ENCODE assay signal across 25 mouse cellular contexts in genomic region chr19:32319057-32319456, GRCm38 (mm10).
DNase-seq lines count a peak whose midpoint lies in the region; ATAC-seq and TF ChIP-seq lines count a peak whose summit lies in the region.
"Had no signal": no experiment of that assay in that cellular context is flagged by ENCODE, and none has a peak within 500 bp of the region (broad histone marks: within the 10 kb centered on the region; RNA-seq: fewer than 3 reads in every experiment).

No protein-coding gene starts in this region.

- no peak for ATAC-seq in lung, embryonic 16.5 days (ENCODE audit: low read depth)
- no peak for ATAC-seq in stomach, postnatal 0 days (ENCODE audit: low FRiP score, low TSS enrichment)
- ATAC-seq: activated CD4-positive, CD25-positive, alpha-beta regulatory T cell, adult 4 months; CD4-positive, CD25-positive, alpha-beta regulatory T cell, adult 4 months; hindbrain, embryonic 16.5 days had no signal

- TF ChIP-seq EP300 in stomach, postnatal 0 days (optimal IDR thresholded peaks at IDR 0.05): no peak

- H3K9me3 ChIP-seq in lung, embryonic 16.5 days (ENCODE audit: control insufficient read depth, low read length): no peaks in the 10 kb centered on the region
- no peaks in the 10 kb centered on the region for H3K9me3 ChIP-seq in limb, embryonic 10.5 days (replicated peaks)
- no peaks in the 10 kb centered on the region for H3K9me3 ChIP-seq in stomach, postnatal 0 days (ENCODE audit: control insufficient read depth, low read length)
- H3K9me3 ChIP-seq: embryonic facial prominence, embryonic 12.5 days; forebrain, embryonic 10.5 days; forebrain, embryonic 15.5 days; limb, embryonic 13.5 days; liver, embryonic 15.5 days; lung, embryonic 15.5 days; neural tube, embryonic 12.5 days had no signal

- H3K4me2 ChIP-seq in lung, embryonic 16.5 days (ENCODE audit: low read depth, low read length): no peak overlapping the region
- no peak overlapping the region for H3K4me2 ChIP-seq in stomach, postnatal 0 days (replicated peaks; ENCODE audit: low read depth)
- H3K4me2 ChIP-seq: embryonic facial prominence, embryonic 12.5 days; forebrain, embryonic 15.5 days; limb, embryonic 13.5 days; liver, embryonic 15.5 days; lung, embryonic 15.5 days; neural tube, embryonic 12.5 days had no signal

- 0 out of 2 replicates have a peak overlapping the region, but pooled peaks have one; percentile 17 for H3K27ac ChIP-seq in kidney, adult 2 months (ENCODE audit: insufficient read depth, low read depth, low read length)
- H3K27ac ChIP-seq in lung, embryonic 16.5 days (ENCODE audit: low read length): peak overlapping the region; percentile 4; the same call in 1 of the 2 replicates
- H3K27ac ChIP-seq in limb, embryonic 10.5 days: 0 out of 2 replicates have a peak overlapping the region, but pooled peaks have one; percentile 6
- peak overlapping the region; percentile 56; the same call in 1 of the 2 replicates for H3K27ac ChIP-seq in stomach, postnatal 0 days (replicated peaks)
- H3K27ac ChIP-seq: embryonic facial prominence, embryonic 12.5 days; forebrain, embryonic 10.5 days; forebrain, embryonic 15.5 days; limb, embryonic 13.5 days; liver, embryonic 15.5 days; lung, embryonic 15.5 days; neural tube, embryonic 12.5 days had no signal

- no peak for DNase-seq in kidney, adult 2 months
- no peak for DNase-seq in kidney, adult 8-10 months
- no peak for DNase-seq in lung, postnatal 10 days
- no peak for DNase-seq in limb, embryonic 10.5 days (ENCODE audit: low spot score)
- no peak for DNase-seq in stomach, postnatal 0 days (ENCODE audit: low spot score)
- no peak for DNase-seq in cerebellum, postnatal 4 days (ENCODE audit: low spot score in 2 of 2)
- DNase-seq: cerebellum, adult 9-10 months; cerebellum, postnatal 36 days; layer of hippocampus, adult 9-11 months; midbrain, embryonic 14.5 days; right cerebral cortex, adult 18-20 months; spleen, adult 18-20 months; thymus, adult 18-20 months; thymus, postnatal 25 days had no signal

- no peak overlapping the region for H3K4me3 ChIP-seq in kidney, adult 2 months (ENCODE audit: insufficient read depth, low read depth, low read length)
- H3K4me3 ChIP-seq in lung, embryonic 16.5 days (ENCODE audit: low read length): no peak overlapping the region
- H3K4me3 ChIP-seq in limb, embryonic 10.5 days: no peak overlapping the region
- H3K4me3 ChIP-seq in stomach, postnatal 0 days (ENCODE audit: low read depth, low read length): no peak overlapping the region
- H3K4me3 ChIP-seq: embryonic facial prominence, embryonic 12.5 days; forebrain, embryonic 10.5 days; forebrain, embryonic 15.5 days; limb, embryonic 13.5 days; liver, embryonic 15.5 days; lung, embryonic 15.5 days; neural tube, embryonic 12.5 days had no signal

- no peaks in the 10 kb centered on the region; the same call in 1 of the 2 replicates for H3K36me3 ChIP-seq in kidney, adult 2 months (ENCODE audit: control insufficient read depth, insufficient read depth, low read length)
- H3K36me3 ChIP-seq in lung, embryonic 16.5 days (ENCODE audit: control insufficient read depth, insufficient read depth, low read length): no peaks in the 10 kb centered on the region
- no peaks in the 10 kb centered on the region for H3K36me3 ChIP-seq in limb, embryonic 10.5 days
- H3K36me3 ChIP-seq in stomach, postnatal 0 days (ENCODE audit: control insufficient read depth, insufficient read depth, low read length): no peaks in the 10 kb centered on the region
- H3K36me3 ChIP-seq: embryonic facial prominence, embryonic 12.5 days; forebrain, embryonic 10.5 days; forebrain, embryonic 15.5 days; limb, embryonic 13.5 days; liver, embryonic 15.5 days; lung, embryonic 15.5 days; neural tube, embryonic 12.5 days had no signal

- TF ChIP-seq POLR2A in kidney, adult 2 months (IDR thresholded peaks at IDR 0.05; ENCODE audit: low read depth, low read length): no peak

- TF ChIP-seq CTCF in kidney, adult 2 months (conservative IDR thresholded peaks at IDR 0.05; ENCODE audit: insufficient read depth, insufficient read length, low read depth, low read length): no peak
- TF ChIP-seq CTCF in stomach, postnatal 0 days (IDR thresholded peaks at IDR 0.05; ENCODE audit: low read depth): no peak

- WGBS in kidney, adult 2 months: 47% methylated on average over 1 of the region's 1 CpGs
- WGBS in lung, embryonic 16.5 days: 56% methylated on average over 1 of the region's 1 CpGs
- WGBS in limb, embryonic 10.5 days: 28% methylated on average over 1 of the region's 1 CpGs
- WGBS in stomach, postnatal 0 days: 61% methylated on average over 1 of the region's 1 CpGs

- H3K4me1 ChIP-seq in kidney, adult 2 months (ENCODE audit: control insufficient read depth, insufficient read depth, low read length): peaks cover 29% of the 10 kb centered on the region
- peaks cover 31% of the 10 kb centered on the region for H3K4me1 ChIP-seq in lung, embryonic 16.5 days (replicated peaks; ENCODE audit: control insufficient read depth, insufficient read depth, low read length)
- H3K4me1 ChIP-seq in limb, embryonic 10.5 days: peaks cover 52% of the 10 kb centered on the region
- H3K4me1 ChIP-seq in stomach, postnatal 0 days (replicated peaks; ENCODE audit: control insufficient read depth, insufficient read depth): peaks cover 3% of the 10 kb centered on the region; the same call in 1 of the 2 replicates

- H3K9ac ChIP-seq in lung, embryonic 16.5 days (ENCODE audit: low read length): no peak overlapping the region
- no peak overlapping the region for H3K9ac ChIP-seq in stomach, postnatal 0 days (ENCODE audit: low read length)
- H3K9ac ChIP-seq: embryonic facial prominence, embryonic 12.5 days; forebrain, embryonic 15.5 days; limb, embryonic 13.5 days; liver, embryonic 15.5 days; lung, embryonic 15.5 days; neural tube, embryonic 12.5 days had no signal

- H3K27me3 ChIP-seq in kidney, adult 2 months (replicated peaks; ENCODE audit: control insufficient read depth, insufficient read depth, low read length): no peaks in the 10 kb centered on the region
- no peaks in the 10 kb centered on the region for H3K27me3 ChIP-seq in lung, embryonic 16.5 days (ENCODE audit: control insufficient read depth, insufficient read depth, low read depth, low read length)
- H3K27me3 ChIP-seq in limb, embryonic 10.5 days (ENCODE audit: low read depth, poor library complexity, severe bottlenecking): no peaks in the 10 kb centered on the region
- H3K27me3 ChIP-seq in stomach, postnatal 0 days (ENCODE audit: control insufficient read depth, insufficient read depth, low read length): no peaks in the 10 kb centered on the region
- H3K27me3 ChIP-seq: embryonic facial prominence, embryonic 12.5 days; forebrain, embryonic 15.5 days; liver, embryonic 15.5 days; neural tube, embryonic 12.5 days had no signal

Comparison
In these comparisons a context has a peak if more than half of its experiments do, and no peak if none do; other contexts are left out.
1. H3K27ac ChIP-seq: peak in every context shown above with its lines; median percentile 56 in stomach, postnatal 0 days; 17 in kidney, adult 2 months; 6 in limb, embryonic 10.5 days; 4 in lung, embryonic 16.5 days.